Mouse (Mus musculus): ENCODE measurements around the gene Tfr2. TPM values are rescaled to one million over a fixed set of nuclear protein-coding genes. Genes with fewer than 3 reads are reported as not detected.
"Not testable (repeated sequence)": the region's sequence is repeated elsewhere in the genome, so short reads cannot be mapped to it uniquely, and the experiment has no call there.

The Tfr2 gene
- polyA plus RNA-seq, 1 experiment from 2014 or later, result 157 TPM

GRCm38 (mm10) chr5:137614921-137615320 is 45.3 kb downstream of the Tfr2 start:
- not testable (repeated sequence) for DNase-seq; H3K9me3 ChIP-seq (ENCODE audit: low read length); H3K27me3 ChIP-seq (ENCODE audit: insufficient read depth, low read length); H3K36me3 ChIP-seq (replicated peaks; ENCODE audit: insufficient read depth, low read length); H3K4me2 ChIP-seq (ENCODE audit: low read depth, low read length); ATAC-seq; H3K27ac ChIP-seq (ENCODE audit: low read depth); H3K4me3 ChIP-seq (ENCODE audit: low read depth, low read length); H3K9ac ChIP-seq (replicated peaks)
- 0 out of 2 replicates have a peak, but pooled peaks have one; percentile 8 for TF ChIP-seq CTCF (IDR thresholded peaks at IDR 0.05; ENCODE audit: low read depth)
- H3K4me1 ChIP-seq (ENCODE audit: insufficient read depth), result peaks cover 16% of the 10 kb centered on the region
- 82% methylated on average over 2 of the region's 2 CpGs for WGBS (ENCODE audit: insufficient replicate concordance)

GRCm38 (mm10) chr5:137615347-137615746 is 45.7 kb downstream of the Tfr2 start:
- Histone ChIP-seq H3K9ac (replicated peaks) (no peak overlapping the region), H3K4me3 (ENCODE audit: low read depth, low read length) (no peak overlapping the region), H3K36me3 (replicated peaks; ENCODE audit: insufficient read depth, low read length) (no peaks in the 10 kb centered on the region), H3K27me3 (ENCODE audit: insufficient read depth, low read length) (no peaks in the 10 kb centered on the region), H3K4me1 (ENCODE audit: insufficient read depth) (peaks cover 16% of the 10 kb centered on the region), H3K9me3 (ENCODE audit: low read length) (no peaks in the 10 kb centered on the region), H3K4me2 (ENCODE audit: low read depth, low read length) (no peak overlapping the region), H3K27ac (ENCODE audit: low read depth) (no peak overlapping the region)
- peak; percentile 30; the same call in 1 of the 2 replicates for ATAC-seq
- WGBS (ENCODE audit: insufficient replicate concordance), result 72% methylated on average over 7 of the region's 7 CpGs
- no peak for DNase-seq
- TF ChIP-seq CTCF (IDR thresholded peaks at IDR 0.05; ENCODE audit: low read depth) (no peak), EP300 (IDR thresholded peaks at IDR 0.05; ENCODE audit: low read depth) (no peak)

GRCm38 (mm10) chr5:137623937-137624530 is 54.4 kb downstream of the Tfr2 start:
- Histone ChIP-seq H3K9me3 (ENCODE audit: low read length) (no peaks in the 10 kb centered on the region), H3K4me1 (ENCODE audit: insufficient read depth) (peaks cover 13% of the 10 kb centered on the region), H3K4me3 (ENCODE audit: low read depth, low read length) (no peak overlapping the region), H3K36me3 (replicated peaks; ENCODE audit: insufficient read depth, low read length) (no peaks in the 10 kb centered on the region), H3K4me2 (ENCODE audit: low read depth, low read length) (no peak overlapping the region), H3K27me3 (ENCODE audit: insufficient read depth, low read length) (no peaks in the 10 kb centered on the region), H3K9ac (replicated peaks) (no peak overlapping the region), H3K27ac (ENCODE audit: low read depth) (0 out of 2 replicates have a peak overlapping the region, but pooled peaks have one; percentile 44)
- ATAC-seq (no peak), DNase-seq (no peak)
- TF ChIP-seq EP300 (IDR thresholded peaks at IDR 0.05; ENCODE audit: low read depth), result no peak
- 49% methylated on average over 11 of the region's 11 CpGs for WGBS (ENCODE audit: insufficient replicate concordance)

- Histone ChIP-seq H3K27ac (ENCODE audit: low read depth) (peak overlapping the region; percentile 83), H3K4me3 (ENCODE audit: low read depth, low read length) (peak overlapping the region; percentile 96), H3K9ac (replicated peaks) (peak overlapping the region; percentile 67), H3K27me3 (ENCODE audit: insufficient read depth, low read length) (no peaks in the 10 kb centered on the region), H3K36me3 (replicated peaks; ENCODE audit: insufficient read depth, low read length) (peaks cover under 1% of the 10 kb centered on the region; the same call in 1 of the 2 replicates), H3K9me3 (ENCODE audit: low read length) (no peaks in the 10 kb centered on the region), H3K4me1 (ENCODE audit: insufficient read depth) (peaks cover 46% of the 10 kb centered on the region), H3K4me2 (ENCODE audit: low read depth, low read length) (peak overlapping the region; percentile 86)
- TF ChIP-seq CTCF (IDR thresholded peaks at IDR 0.05; ENCODE audit: low read depth) (peak; percentile 24; the same call in 1 of the 2 replicates), EP300 (IDR thresholded peaks at IDR 0.05; ENCODE audit: low read depth) (no peak)
- no peak for DNase-seq
- 1% methylated on average over 9 of the region's 9 CpGs for WGBS (ENCODE audit: insufficient replicate concordance)
- no peak for ATAC-seq
These were observed 58.4 kb downstream of the Tfr2 start for GRCm38 (mm10) chr5:137627991-137628390.

- Histone ChIP-seq H3K4me2 (ENCODE audit: low read depth, low read length) (peak within 1 kb of the TSS; percentile 86), H3K4me3 (ENCODE audit: low read depth, low read length) (peak within 1 kb of the TSS; percentile 96), H3K27me3 (ENCODE audit: insufficient read depth, low read length) (no peaks in the 10 kb centered on the region), H3K27ac (ENCODE audit: low read depth) (peak within 1 kb of the TSS; percentile 99), H3K9ac (replicated peaks) (peak within 1 kb of the TSS; percentile 94), H3K9me3 (ENCODE audit: low read length) (no peaks in the 10 kb centered on the region), H3K4me1 (ENCODE audit: insufficient read depth) (peaks cover 46% of the 10 kb centered on the region), H3K36me3 (replicated peaks; ENCODE audit: insufficient read depth, low read length) (peaks cover 7% of the 10 kb centered on the region)
- peak; percentile 95 for ATAC-seq
- under 1% methylated on average over 45 of the region's 46 CpGs for WGBS (ENCODE audit: insufficient replicate concordance)
- DNase-seq, result peak; percentile 99
- peak; percentile 52 for TF ChIP-seq EP300 (IDR thresholded peaks at IDR 0.05; ENCODE audit: low read depth)
- TF ChIP-seq CTCF (IDR thresholded peaks at IDR 0.05; ENCODE audit: low read depth), result peak; percentile 34
These were observed 59.1 kb downstream of the Tfr2 start, which contains the start of the genes Fbxo24, Lrch4 and Gm20605 for GRCm38 (mm10) chr5:137628498-137629305. Gene Fbxo24, minus strand, starts transcription at chr5:137629002. Gene Lrch4, plus strand, starts transcription at chr5:137629121. Gene Gm20605, plus strand, starts transcription at chr5:137629175.

GRCm38 (mm10) chr5:137629306-137629721 is 59.7 kb downstream of the Tfr2 start:
- Histone ChIP-seq H3K27me3 (ENCODE audit: insufficient read depth, low read length) (no peaks in the 10 kb centered on the region), H3K27ac (ENCODE audit: low read depth) (peak overlapping the region; percentile 99), H3K36me3 (replicated peaks; ENCODE audit: insufficient read depth, low read length) (peaks cover 13% of the 10 kb centered on the region), H3K4me2 (ENCODE audit: low read depth, low read length) (peak overlapping the region; percentile 85), H3K9ac (replicated peaks) (peak overlapping the region; percentile 94), H3K4me1 (ENCODE audit: insufficient read depth) (peaks cover 45% of the 10 kb centered on the region), H3K4me3 (ENCODE audit: low read depth, low read length) (peak overlapping the region; percentile 96), H3K9me3 (ENCODE audit: low read length) (no peaks in the 10 kb centered on the region)
- WGBS (ENCODE audit: insufficient replicate concordance), result under 1% methylated on average over 21 of the region's 23 CpGs
- DNase-seq, result peak; percentile 82
- TF ChIP-seq CTCF (IDR thresholded peaks at IDR 0.05; ENCODE audit: low read depth), result no peak
- TF ChIP-seq EP300 (IDR thresholded peaks at IDR 0.05; ENCODE audit: low read depth), result no peak; the same call in 1 of the 2 replicates
- ATAC-seq, result peak; percentile 23
